In the genomic region with DNA sequence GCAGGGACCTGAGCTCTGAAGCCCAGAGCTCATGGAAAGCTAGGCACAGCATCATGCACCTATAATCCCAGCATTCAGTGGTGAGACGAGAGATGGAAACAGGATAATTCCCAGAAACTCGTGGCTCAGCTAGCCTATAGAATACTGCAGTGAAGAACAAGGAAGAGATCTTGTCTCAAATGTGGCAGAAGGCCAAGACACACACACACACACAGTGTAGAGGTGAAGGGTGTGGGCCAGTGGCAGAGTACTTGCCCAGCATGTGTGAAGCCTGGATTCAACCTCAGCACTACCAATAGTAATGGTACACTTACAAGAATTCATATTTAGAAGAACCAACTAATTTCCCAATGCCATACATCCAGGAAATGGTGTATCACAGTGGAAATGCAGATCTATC, we compare ENCODE assay signal across 16 mouse cellular contexts.
"Had no signal": no experiment of that assay in that cellular context is flagged by ENCODE, and none has a peak within 500 bp of the region (broad histone marks: within the 10 kb centered on the region; RNA-seq: fewer than 3 reads in every experiment).

No protein-coding gene starts in this region.

- H3K4me2 ChIP-seq: limb, embryonic 13.5 days; liver, embryonic 12.5 days; liver, embryonic 15.5 days; midbrain, embryonic 11.5 days had no signal

- H3K9ac ChIP-seq: limb, embryonic 13.5 days; liver, embryonic 12.5 days; liver, embryonic 15.5 days had no signal

- H3K4me3 ChIP-seq: limb, embryonic 10.5 days; limb, embryonic 13.5 days; liver, embryonic 12.5 days; liver, embryonic 15.5 days had no signal

- H3K4me1 ChIP-seq: limb, embryonic 10.5 days; limb, embryonic 13.5 days; liver, embryonic 12.5 days; liver, embryonic 15.5 days had no signal

- DNase-seq: kidney, adult 2 months; kidney, postnatal 25 days; liver; lung, adult 2 months; lung, postnatal 14 days; lung, postnatal 4 days; midbrain, embryonic 14.5 days; thymus, adult 2 months; thymus, postnatal 14 days; thymus, postnatal 4 days had no signal

- ATAC-seq: liver, embryonic 12.5 days had no signal

- H3K27ac ChIP-seq: kidney, postnatal 0 days; limb, embryonic 10.5 days; limb, embryonic 13.5 days; liver, embryonic 12.5 days; liver, embryonic 15.5 days had no signal

- H3K27me3 ChIP-seq: limb, embryonic 13.5 days; liver, embryonic 12.5 days; liver, embryonic 15.5 days had no signal

- H3K9me3 ChIP-seq: limb, embryonic 10.5 days; limb, embryonic 13.5 days; liver, embryonic 12.5 days; liver, embryonic 15.5 days had no signal

- H3K36me3 ChIP-seq: limb, embryonic 10.5 days; limb, embryonic 13.5 days; liver, embryonic 12.5 days; liver, embryonic 15.5 days had no signal
